Mouse (Mus musculus): ENCODE data around the gene Pdzk1. TPM values are rescaled to one million over a fixed set of nuclear protein-coding genes. Genes with fewer than 3 reads are reported as not detected.

Pdzk1 gene
- 0.04 TPM in 1 of 2 replicates, not detected in the other for polyA plus RNA-seq (2012; ENCODE audit: low replicate concordance)

DNA sequence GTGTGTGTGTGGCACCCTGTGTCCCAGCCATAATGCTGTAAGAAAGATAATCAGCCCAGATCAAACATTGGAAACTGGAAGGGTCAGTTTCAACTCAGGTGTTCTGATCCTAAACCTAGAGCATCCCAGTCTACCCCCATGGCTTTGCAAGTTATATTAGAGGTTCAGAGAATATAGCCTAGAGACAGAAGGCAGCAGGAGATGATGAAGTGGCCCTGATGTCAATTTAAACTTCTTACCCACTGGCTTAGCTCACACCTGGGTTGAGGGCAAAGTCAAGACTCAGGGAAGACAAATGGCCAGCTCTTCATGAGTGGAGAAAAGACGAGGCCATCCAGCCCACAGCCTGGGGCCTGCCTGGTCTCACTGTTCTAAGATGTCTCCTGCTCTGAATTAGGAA, at the start of gene Pdzk1, which contains the start of gene Cd160:
Gene Pdzk1 (plus strand): TSS at position 301 of the 400 bp plus-strand sequence.
Gene Cd160 (minus strand): TSS at position 368 of the 400 bp plus-strand sequence.

DNA sequence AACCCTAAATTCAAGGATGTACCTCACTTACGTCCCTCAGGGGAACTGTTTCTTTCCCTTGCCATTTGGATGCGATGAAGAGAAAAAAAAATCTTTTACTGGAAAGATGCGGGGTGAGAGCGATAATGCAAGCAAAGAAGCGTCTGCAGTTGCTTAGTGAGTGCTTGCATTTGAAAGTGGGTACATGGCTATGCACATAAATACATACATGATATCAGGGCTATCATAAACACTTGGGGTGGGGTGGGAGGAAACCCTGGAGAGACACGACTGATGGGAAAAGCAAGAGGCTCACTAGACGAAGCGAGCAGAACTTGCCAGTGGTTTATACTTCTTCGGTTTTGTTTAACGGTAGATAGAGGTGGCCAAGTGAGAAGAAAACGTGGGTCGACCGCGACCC, 75.3 kb downstream of the Pdzk1 start, which contains the start of gene Gja5:
Gene Gja5 (plus strand): TSS at position 301 of the 400 bp plus-strand sequence.

DNA sequence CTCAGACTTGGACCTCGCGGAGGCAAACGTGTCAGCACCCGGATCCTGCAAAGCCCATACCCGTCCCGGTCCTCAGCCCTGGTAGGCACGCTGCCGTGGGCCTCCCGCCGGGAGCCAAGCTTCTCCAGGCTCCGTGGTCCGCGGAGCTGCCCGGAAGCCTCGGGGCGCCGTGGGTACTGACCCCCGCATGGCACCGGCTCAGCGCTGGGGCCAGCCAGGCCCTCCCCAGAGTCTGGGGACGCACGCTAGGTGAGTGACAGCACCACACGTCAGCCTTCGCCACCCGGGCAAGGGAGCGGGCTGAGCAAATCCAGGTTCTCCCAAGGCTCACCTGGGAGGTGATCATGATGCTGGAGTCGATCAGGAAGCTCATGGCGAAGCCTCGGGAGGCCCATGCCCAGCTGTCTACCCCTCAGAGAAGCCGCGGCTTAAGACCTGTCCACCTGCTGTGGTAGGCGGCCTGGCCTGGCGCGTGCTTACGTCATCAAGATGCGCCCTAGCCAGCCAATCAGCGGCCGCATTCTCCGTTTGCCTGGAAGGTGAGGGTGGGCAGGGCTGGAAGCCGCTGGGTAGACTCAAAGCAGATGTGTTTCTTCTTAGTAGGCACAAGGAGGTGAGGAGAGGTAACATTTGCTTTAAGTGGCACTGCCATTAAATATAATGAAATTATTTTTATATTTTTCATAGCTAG, 75.9 kb downstream of the Pdzk1 start, which contains the start of gene Gpr89:
Gene Gpr89 (minus strand): TSS at position 496 of the 691 bp plus-strand sequence.

Other genes starting within 250 kb of the Pdzk1 start
- 19.9 and 30.0 TPM in 2 replicates for gene Polr3gl, start 235.1 kb upstream of the Pdzk1 start, polyA plus RNA-seq (2012; ENCODE audit: low replicate concordance)
- gene Ankrd34a, start 232.6 kb upstream of the Pdzk1 start, polyA plus RNA-seq (2012; ENCODE audit: low replicate concordance) = 0.06 and 0.07 TPM in 2 replicates
- gene Lix1l, start 228.1 kb upstream of the Pdzk1 start, polyA plus RNA-seq (2012; ENCODE audit: low replicate concordance) = 0.42 and 0.54 TPM in 2 replicates
- gene Rbm8a, start 199.4 kb upstream of the Pdzk1 start, polyA plus RNA-seq (2012; ENCODE audit: low replicate concordance) = 13.2 and 89.9 TPM in 2 replicates
- gene Pex11b, start 193.9 kb upstream of the Pdzk1 start, polyA plus RNA-seq (2012; ENCODE audit: low replicate concordance) = 3.6 and 5.2 TPM in 2 replicates
- 0.11 TPM in 1 of 2 replicates, not detected in the other for gene Gm42957, start 193.8 kb upstream of the Pdzk1 start, polyA plus RNA-seq (2012; ENCODE audit: low replicate concordance)
- 0.09 and 0.31 TPM in 2 replicates for gene Itga10, start 183.7 kb upstream of the Pdzk1 start, polyA plus RNA-seq (2012; ENCODE audit: low replicate concordance)
- 0.35 and 0.87 TPM in 2 replicates for gene Ankrd35, start 159.2 kb upstream of the Pdzk1 start, polyA plus RNA-seq (2012; ENCODE audit: low replicate concordance)
- gene Pias3, start 132.9 kb upstream of the Pdzk1 start, polyA plus RNA-seq (2012; ENCODE audit: low replicate concordance) = 56.0 and 58.8 TPM in 2 replicates
- 2.5 and 4.1 TPM in 2 replicates for gene Nudt17, start 120.7 kb upstream of the Pdzk1 start, polyA plus RNA-seq (2012; ENCODE audit: low replicate concordance)
- gene Polr3c, start 101.7 kb upstream of the Pdzk1 start, polyA plus RNA-seq (2012; ENCODE audit: low replicate concordance) = 6.8 and 7.4 TPM in 2 replicates
- 25.0 and 42.4 TPM in 2 replicates for gene Rnf115, start 101.6 kb upstream of the Pdzk1 start, polyA plus RNA-seq (2012; ENCODE audit: low replicate concordance)
- gene Cd160, start 67 bp downstream of the Pdzk1 start, polyA plus RNA-seq (2012; ENCODE audit: low replicate concordance) = 7.3 and 8.0 TPM in 2 replicates
- 0.09 TPM in 1 of 2 replicates, not detected in the other for gene Gja5, start 75.4 kb downstream of the Pdzk1 start, polyA plus RNA-seq (2012; ENCODE audit: low replicate concordance)
- 1.4 and 2.8 TPM in 2 replicates for gene Gpr89, start 76.1 kb downstream of the Pdzk1 start, polyA plus RNA-seq (2012; ENCODE audit: low replicate concordance)
- gene Gja8, start 96.7 kb downstream of the Pdzk1 start, polyA plus RNA-seq (2012; ENCODE audit: low replicate concordance) = 0.02 TPM in 1 of 2 replicates, not detected in the other